Mouse (Mus musculus): Measurements from ENCODE around the gene Zfp746. TPM values are rescaled to one million over a fixed set of nuclear protein-coding genes. Genes with fewer than 3 reads are reported as not detected.

Zfp746 gene
- polyA plus RNA-seq, 1 experiment from 2014 or later, result 22.9 TPM

- 0 out of 2 replicates have a peak, but pooled peaks cover 3% of the 10 kb centered on the region for H3K4me1 ChIP-seq (ENCODE audit: control insufficient read depth, insufficient read depth, low read length)
- H3K27me3 ChIP-seq (ENCODE audit: control insufficient read depth, insufficient read depth, low read length), result no peaks in the 10 kb centered on the region
- H3K9me3 ChIP-seq (ENCODE audit: control insufficient read depth, low read length), result no peaks in the 10 kb centered on the region
- ATAC-seq (ENCODE audit: low read depth), result peak; percentile 92
- peak within 1 kb of the TSS; percentile 88 for H3K27ac ChIP-seq (ENCODE audit: low read depth, low read length)
- WGBS, result under 1% methylated on average over 76 of the region's 82 CpGs
- H3K4me3 ChIP-seq (ENCODE audit: low read depth, low read length), result peak within 1 kb of the TSS; percentile 79
- H3K9ac ChIP-seq (replicated peaks; ENCODE audit: low read depth, low read length), result peak within 1 kb of the TSS; percentile 88
- peaks cover 6% of the 10 kb centered on the region for H3K36me3 ChIP-seq (ENCODE audit: control insufficient read depth, insufficient read depth, low read length)
- peak within 1 kb of the TSS; percentile 67 for H3K4me2 ChIP-seq (ENCODE audit: low read depth, low read length)
Observed at GRCm38 (mm10) chr6:48048426-48049272, 37.7 kb downstream of the Zfp746 start, which contains the start of gene Zfp777. Gene Zfp777, minus strand, starts transcription at chr6:48048911.

- 0 out of 2 replicates have a peak, but pooled peaks cover 3% of the 10 kb centered on the region for H3K4me1 ChIP-seq (ENCODE audit: control insufficient read depth, insufficient read depth, low read length)
- peak; percentile 59 for ATAC-seq (ENCODE audit: low read depth)
- H3K9ac ChIP-seq (replicated peaks; ENCODE audit: low read depth, low read length), result peak overlapping the region; percentile 88
- no peaks in the 10 kb centered on the region for H3K9me3 ChIP-seq (ENCODE audit: control insufficient read depth, low read length)
- peak overlapping the region; percentile 79 for H3K4me3 ChIP-seq (ENCODE audit: low read depth, low read length)
- H3K36me3 ChIP-seq (ENCODE audit: control insufficient read depth, insufficient read depth, low read length), result peaks cover 10% of the 10 kb centered on the region
- H3K27me3 ChIP-seq (ENCODE audit: control insufficient read depth, insufficient read depth, low read length), result no peaks in the 10 kb centered on the region
- WGBS, result under 1% methylated on average over 79 of the region's 150 CpGs
- H3K4me2 ChIP-seq (ENCODE audit: low read depth, low read length), result peak overlapping the region; percentile 67
- peak overlapping the region; percentile 88 for H3K27ac ChIP-seq (ENCODE audit: low read depth, low read length)
Observed at GRCm38 (mm10) chr6:48047450-48048351, 38.7 kb downstream of the Zfp746 start.

- peak overlapping the region; percentile 79 for H3K4me3 ChIP-seq (ENCODE audit: low read depth, low read length)
- 7% methylated on average over 12 of the region's 12 CpGs for WGBS
- H3K4me2 ChIP-seq (ENCODE audit: low read depth, low read length), result peak overlapping the region; percentile 67
- H3K9me3 ChIP-seq (ENCODE audit: control insufficient read depth, low read length), result no peaks in the 10 kb centered on the region
- 0 out of 2 replicates have a peak, but pooled peaks cover 3% of the 10 kb centered on the region for H3K4me1 ChIP-seq (ENCODE audit: control insufficient read depth, insufficient read depth, low read length)
- peak overlapping the region; percentile 88 for H3K9ac ChIP-seq (replicated peaks; ENCODE audit: low read depth, low read length)
- H3K36me3 ChIP-seq (ENCODE audit: control insufficient read depth, insufficient read depth, low read length), result peaks cover 14% of the 10 kb centered on the region
- ATAC-seq (ENCODE audit: low read depth), result peak; percentile 13; the same call in 1 of the 2 replicates
- H3K27me3 ChIP-seq (ENCODE audit: control insufficient read depth, insufficient read depth, low read length), result no peaks in the 10 kb centered on the region
- peak overlapping the region; percentile 69; the same call in 1 of the 2 replicates for H3K27ac ChIP-seq (ENCODE audit: low read depth, low read length)
Observed at GRCm38 (mm10) chr6:48047114-48047449, 39.3 kb downstream of the Zfp746 start.

GRCm38 (mm10) chr6:48032661-48033060 is 53.7 kb downstream of the Zfp746 start:
- H3K4me3 ChIP-seq (ENCODE audit: low read depth, low read length), result no peak overlapping the region
- H3K4me2 ChIP-seq (ENCODE audit: low read depth, low read length), result no peak overlapping the region
- peaks cover 60% of the 10 kb centered on the region for H3K36me3 ChIP-seq (ENCODE audit: control insufficient read depth, insufficient read depth, low read length)
- no peak overlapping the region for H3K9ac ChIP-seq (replicated peaks; ENCODE audit: low read depth, low read length)
- no peaks in the 10 kb centered on the region for H3K4me1 ChIP-seq (ENCODE audit: control insufficient read depth, insufficient read depth, low read length)
- no peaks in the 10 kb centered on the region for H3K9me3 ChIP-seq (ENCODE audit: control insufficient read depth, low read length)
- no peaks in the 10 kb centered on the region for H3K27me3 ChIP-seq (ENCODE audit: control insufficient read depth, insufficient read depth, low read length)
- no peak overlapping the region for H3K27ac ChIP-seq (ENCODE audit: low read depth, low read length)
- no peak for ATAC-seq (ENCODE audit: low read depth)

- Histone ChIP-seq H3K4me2 (ENCODE audit: low read depth, low read length) (no peak overlapping the region), H3K4me3 (ENCODE audit: low read depth, low read length) (no peak overlapping the region), H3K27me3 (ENCODE audit: control insufficient read depth, insufficient read depth, low read length) (no peaks in the 10 kb centered on the region), H3K4me1 (ENCODE audit: control insufficient read depth, insufficient read depth, low read length) (no peaks in the 10 kb centered on the region), H3K9ac (replicated peaks; ENCODE audit: low read depth, low read length) (no peak overlapping the region), H3K9me3 (ENCODE audit: control insufficient read depth, low read length) (peaks cover 8% of the 10 kb centered on the region), H3K36me3 (ENCODE audit: control insufficient read depth, insufficient read depth, low read length) (peaks cover 66% of the 10 kb centered on the region), H3K27ac (ENCODE audit: low read depth, low read length) (no peak overlapping the region)
- no peak for ATAC-seq (ENCODE audit: low read depth)
- 85% methylated on average over 10 of the region's 10 CpGs for whole genome bisulfite sequencing
Observed at GRCm38 (mm10) chr6:48025905-48026660, 60.3 kb downstream of the Zfp746 start.

- H3K9ac ChIP-seq (replicated peaks; ENCODE audit: low read depth, low read length), result no peak overlapping the region
- 72% methylated on average over 21 of the region's 21 CpGs for WGBS
- H3K4me2 ChIP-seq (ENCODE audit: low read depth, low read length), result no peak overlapping the region
- peaks cover 58% of the 10 kb centered on the region for H3K36me3 ChIP-seq (ENCODE audit: control insufficient read depth, insufficient read depth, low read length)
- peaks cover 8% of the 10 kb centered on the region for H3K9me3 ChIP-seq (ENCODE audit: control insufficient read depth, low read length)
- no peak overlapping the region for H3K4me3 ChIP-seq (ENCODE audit: low read depth, low read length)
- peak; percentile 41; the same call in 1 of the 2 replicates for ATAC-seq (ENCODE audit: low read depth)
- H3K27me3 ChIP-seq (ENCODE audit: control insufficient read depth, insufficient read depth, low read length), result no peaks in the 10 kb centered on the region
- no peak overlapping the region for H3K27ac ChIP-seq (ENCODE audit: low read depth, low read length)
- H3K4me1 ChIP-seq (ENCODE audit: control insufficient read depth, insufficient read depth, low read length), result no peaks in the 10 kb centered on the region
Observed at GRCm38 (mm10) chr6:48024994-48025345, 61.4 kb downstream of the Zfp746 start.

- Histone ChIP-seq H3K27ac (ENCODE audit: low read depth, low read length) (no peak overlapping the region), H3K36me3 (ENCODE audit: control insufficient read depth, insufficient read depth, low read length) (peaks cover 57% of the 10 kb centered on the region), H3K4me1 (ENCODE audit: control insufficient read depth, insufficient read depth, low read length) (no peaks in the 10 kb centered on the region), H3K4me3 (ENCODE audit: low read depth, low read length) (no peak overlapping the region), H3K9ac (replicated peaks; ENCODE audit: low read depth, low read length) (no peak overlapping the region), H3K27me3 (ENCODE audit: control insufficient read depth, insufficient read depth, low read length) (no peaks in the 10 kb centered on the region), H3K9me3 (ENCODE audit: control insufficient read depth, low read length) (peaks cover 8% of the 10 kb centered on the region), H3K4me2 (ENCODE audit: low read depth, low read length) (no peak overlapping the region; the same call in 1 of the 2 replicates)
- 64% methylated on average over 42 of the region's 43 CpGs for WGBS
- ATAC-seq (ENCODE audit: low read depth), result peak; percentile 79
Observed at GRCm38 (mm10) chr6:48024330-48024993, 61.9 kb downstream of the Zfp746 start.

GRCm38 (mm10) chr6:48022672-48023071 is 63.7 kb downstream of the Zfp746 start:
- H3K9me3 ChIP-seq (ENCODE audit: control insufficient read depth, low read length), result peaks cover 8% of the 10 kb centered on the region
- ATAC-seq (ENCODE audit: low read depth), result no peak
- no peak overlapping the region for H3K9ac ChIP-seq (replicated peaks; ENCODE audit: low read depth, low read length)
- H3K36me3 ChIP-seq (ENCODE audit: control insufficient read depth, insufficient read depth, low read length), result peaks cover 44% of the 10 kb centered on the region
- H3K27ac ChIP-seq (ENCODE audit: low read depth, low read length), result no peak overlapping the region
- WGBS, result 77% methylated on average over 2 of the region's 2 CpGs
- H3K4me3 ChIP-seq (ENCODE audit: low read depth, low read length), result no peak overlapping the region
- no peaks in the 10 kb centered on the region for H3K4me1 ChIP-seq (ENCODE audit: control insufficient read depth, insufficient read depth, low read length)
- no peak overlapping the region for H3K4me2 ChIP-seq (ENCODE audit: low read depth, low read length)
- H3K27me3 ChIP-seq (ENCODE audit: control insufficient read depth, insufficient read depth, low read length), result no peaks in the 10 kb centered on the region
